Mouse (Mus musculus) lung, postnatal 0 days (tissue): ENCODE measurements around the gene Ripk1.

ENCODE experiments used
- CTCF ChIP-seq: IDR thresholded peaks from 2 replicates; pipeline ENCODE4 v1.5.1; 2016; ENCODE audit warnings: antibody characterized with exemption, mild to moderate bottlenecking
- EP300 ChIP-seq: IDR thresholded peaks from 2 replicates; pipeline ENCODE4 v1.6.1; 2016; ENCODE audit warnings: antibody characterized with exemption, mild to moderate bottlenecking, control low read depth

DNA sequence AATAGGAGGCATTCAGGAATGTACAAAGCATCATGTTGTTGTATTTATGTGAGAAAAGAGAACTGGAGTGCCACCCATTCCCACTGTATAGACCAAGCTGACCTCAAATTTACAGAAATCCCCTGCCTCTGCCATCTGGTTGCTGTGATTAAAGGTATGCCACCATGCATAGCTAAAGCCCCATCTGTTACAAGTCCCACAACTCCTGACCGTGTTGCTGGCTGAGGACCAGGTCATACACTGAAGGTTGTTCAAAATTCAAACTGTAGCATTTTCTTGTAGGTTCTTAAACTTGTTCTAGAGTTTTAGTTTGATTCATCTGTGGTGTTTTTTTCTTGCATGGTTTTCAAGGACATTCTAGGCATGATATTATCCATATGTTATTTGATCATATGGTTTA, 16.4 kb downstream of the Ripk1 start:
- no peak for TF ChIP-seq CTCF
- TF ChIP-seq EP300: no peak
